Mouse (Mus musculus): Measurements from ENCODE around the gene Rfx6. TPM values are rescaled to one million over a fixed set of nuclear protein-coding genes. Genes with fewer than 3 reads are reported as not detected.
A peak's percentile ranks its signal among the peaks of the same experiment; 100 is the strongest.

Rfx6 gene
- polyA plus RNA-seq, 1 experiment from 2014 or later, result not detected

DNA sequence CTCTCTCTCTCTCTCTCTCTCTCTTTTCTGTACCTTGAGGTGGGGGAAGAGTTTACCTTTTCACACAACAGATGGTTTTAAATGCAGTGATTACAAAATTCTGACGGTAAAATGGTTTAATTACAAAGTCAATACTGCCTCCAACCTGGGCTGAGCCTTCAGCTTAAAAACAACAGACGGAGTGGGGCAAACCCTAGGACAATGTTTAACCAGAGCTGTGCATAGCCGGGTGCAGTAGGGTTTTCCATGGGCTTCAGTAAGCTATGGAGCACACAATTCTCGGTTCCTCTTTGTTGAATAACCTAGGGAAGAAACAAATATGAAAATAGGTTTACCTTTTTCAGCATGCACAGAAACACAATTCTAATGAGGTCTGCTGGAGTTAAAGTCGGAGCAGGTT, 90.9 kb downstream of the Rfx6 start:
- Histone ChIP-seq H3K4me3 (replicated peaks) (no peak overlapping the region), H3K27me3 (no peaks in the 10 kb centered on the region), H3K9ac (no peak overlapping the region), H3K4me2 (no peak overlapping the region), H3K4me1 (replicated peaks) (no peaks in the 10 kb centered on the region), H3K9me3 (replicated peaks) (no peaks in the 10 kb centered on the region), H3K27ac (replicated peaks) (no peak overlapping the region), H3K36me3 (replicated peaks) (no peaks in the 10 kb centered on the region)
- ATAC-seq (ENCODE audit: insufficient read depth), result peak; percentile 79
- WGBS (ENCODE audit: insufficient replicate concordance), result 44% methylated on average over 5 of the region's 5 CpGs

DNA sequence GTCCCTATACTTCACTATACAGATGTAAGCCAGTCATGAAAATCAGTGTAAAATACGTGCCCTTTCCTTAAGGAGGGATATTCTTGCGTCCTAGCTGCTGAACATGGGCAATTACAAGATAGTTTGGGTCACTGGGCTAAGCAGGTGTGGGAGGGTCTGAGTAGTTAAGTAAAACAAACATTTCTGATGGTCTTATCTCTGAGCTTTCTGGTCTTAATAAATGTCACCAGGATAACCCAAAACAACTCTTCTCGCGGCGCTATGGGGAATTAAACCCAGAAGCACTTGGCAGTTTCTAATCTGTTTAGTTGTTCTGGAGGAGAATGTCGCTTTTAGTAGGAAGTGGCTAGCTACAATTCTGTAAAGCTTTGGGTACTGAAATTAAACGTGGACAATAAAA, 91.7 kb downstream of the Rfx6 start:
- Histone ChIP-seq H3K27ac (replicated peaks) (no peak overlapping the region), H3K4me1 (replicated peaks) (no peaks in the 10 kb centered on the region), H3K9me3 (replicated peaks) (no peaks in the 10 kb centered on the region), H3K4me3 (replicated peaks) (no peak overlapping the region), H3K27me3 (no peaks in the 10 kb centered on the region), H3K9ac (no peak overlapping the region), H3K36me3 (replicated peaks) (no peaks in the 10 kb centered on the region), H3K4me2 (no peak overlapping the region)
- ATAC-seq (ENCODE audit: insufficient read depth), result no peak
- WGBS (ENCODE audit: insufficient replicate concordance), result 37% methylated on average over 7 of the region's 7 CpGs

DNA sequence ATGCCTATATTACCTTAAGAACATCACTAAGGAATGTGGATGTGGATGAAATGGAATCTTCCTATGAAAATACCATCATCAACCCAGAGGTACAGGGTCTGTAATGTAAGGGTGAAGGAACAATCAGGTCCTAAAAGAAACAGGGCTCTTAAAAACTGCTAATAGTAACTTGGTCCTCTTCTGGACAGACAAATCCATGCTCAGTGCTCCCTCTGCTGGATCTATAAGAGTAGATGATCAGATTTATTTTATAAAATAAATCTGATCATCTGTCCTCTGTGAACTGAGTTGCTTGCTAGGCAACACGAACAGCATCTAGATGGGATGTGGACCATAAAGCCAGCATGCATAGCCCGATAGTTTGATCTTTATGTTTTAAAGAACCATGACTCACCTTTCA, 102.1 kb downstream of the Rfx6 start:
- no peak for ATAC-seq (ENCODE audit: insufficient read depth)

More for the DNA sequence above, 102.1 kb downstream of the Rfx6 start:
- Histone ChIP-seq H3K4me3 (replicated peaks) (no peak overlapping the region), H3K4me2 (no peak overlapping the region), H3K9me3 (replicated peaks) (no peaks in the 10 kb centered on the region), H3K9ac (no peak overlapping the region), H3K36me3 (replicated peaks) (no peaks in the 10 kb centered on the region), H3K27me3 (no peaks in the 10 kb centered on the region), H3K4me1 (replicated peaks) (no peaks in the 10 kb centered on the region), H3K27ac (replicated peaks) (no peak overlapping the region)
- WGBS (ENCODE audit: insufficient replicate concordance), result 50% methylated on average over 2 of the region's 2 CpGs

Other genes with a start within 250 kb of the Rfx6 start
- gene Gm49339, start 197.1 kb upstream of the Rfx6 start, polyA plus RNA-seq (2015; fragmentation: Nextera tagmentation; extraction: Ambion mirVana), result 2.1 and 2.3 TPM in 2 replicates
- gene Lilr4b, start 197.1 kb upstream of the Rfx6 start, polyA plus RNA-seq (2015; fragmentation: Nextera tagmentation; extraction: Ambion mirVana), result 1.5 TPM in 2 replicates
- 4.6 and 4.8 TPM in 2 replicates for gene Lilrb4a, start 186.8 kb upstream of the Rfx6 start, polyA plus RNA-seq (2015; fragmentation: Nextera tagmentation; extraction: Ambion mirVana)
- gene Fam162b, start 87.2 kb upstream of the Rfx6 start, polyA plus RNA-seq (2015; fragmentation: Nextera tagmentation; extraction: Ambion mirVana), result not detected in 2 replicates
- gene Gprc6a, start 46.3 kb upstream of the Rfx6 start, polyA plus RNA-seq (2015; fragmentation: Nextera tagmentation; extraction: Ambion mirVana), result 0.06 and 0.12 TPM in 2 replicates